Mouse (Mus musculus) c-Kit-positive CD71-negative TER-119-negative erythroid progenitor cells, embryonic 14.5 days (primary cell): ENCODE results near the gene Rnf19b.

Experiments used
- DNase-seq: peaks from one replicate; pipeline ENCODE4 v3.0.0-alpha.2; 2013; ENCODE audit warnings: low read depth

Rnf19b gene

GRCm38 (mm10) chr4:129079126-129079525 lies 21.1 kb downstream of the Rnf19b start:
- no peak for DNase-seq

- DNase-seq: no peak
Measured at GRCm38 (mm10) chr4:129081041-129081440, 23.0 kb downstream of the Rnf19b start.

GRCm38 (mm10) chr4:129081512-129081911 lies 23.4 kb downstream of the Rnf19b start:
- DNase-seq: no peak

GRCm38 (mm10) chr4:129081939-129082338 lies 23.9 kb downstream of the Rnf19b start:
- no peak for DNase-seq

GRCm38 (mm10) chr4:129082379-129083115 lies 24.5 kb downstream of the Rnf19b start:
- peak; percentile 64 for DNase-seq

GRCm38 (mm10) chr4:129084896-129085295 lies 26.8 kb downstream of the Rnf19b start:
- DNase-seq: no peak

GRCm38 (mm10) chr4:129086078-129086477 lies 28.0 kb downstream of the Rnf19b start:
- DNase-seq: peak; percentile 74

- DNase-seq: no peak
Measured at GRCm38 (mm10) chr4:129087850-129088249, 29.8 kb downstream of the Rnf19b start.

- DNase-seq: no peak
Measured at GRCm38 (mm10) chr4:129095276-129095675, 37.2 kb downstream of the Rnf19b start.

- DNase-seq: no peak
Measured at GRCm38 (mm10) chr4:129097006-129097405, 38.9 kb downstream of the Rnf19b start.

GRCm38 (mm10) chr4:129102133-129102829 lies 44.2 kb downstream of the Rnf19b start:
- DNase-seq: no peak

- DNase-seq: no peak
Measured at GRCm38 (mm10) chr4:129105356-129105755, 47.3 kb downstream of the Rnf19b start, which contains the start of gene Tmem54. TSS of gene Tmem54 (plus strand) at chr4:129105548.

GRCm38 (mm10) chr4:129106073-129106472 lies 48.0 kb downstream of the Rnf19b start:
- no peak for DNase-seq

- no peak for DNase-seq
Measured at GRCm38 (mm10) chr4:129107348-129107899, 49.4 kb downstream of the Rnf19b start.

- DNase-seq: no peak
Measured at GRCm38 (mm10) chr4:129108624-129109023, 50.6 kb downstream of the Rnf19b start.

- DNase-seq: no peak
Measured at GRCm38 (mm10) chr4:129110804-129111203, 52.7 kb downstream of the Rnf19b start.

- no peak for DNase-seq
Measured at GRCm38 (mm10) chr4:129111350-129111749, 53.3 kb downstream of the Rnf19b start.

GRCm38 (mm10) chr4:129112231-129112630 lies 54.2 kb downstream of the Rnf19b start:
- DNase-seq: no peak

GRCm38 (mm10) chr4:129113083-129113988 lies 55.3 kb downstream of the Rnf19b start:
- DNase-seq: peak; percentile 65

GRCm38 (mm10) chr4:129116703-129117102 lies 58.6 kb downstream of the Rnf19b start:
- no peak for DNase-seq

GRCm38 (mm10) chr4:129117720-129118510 lies 59.8 kb downstream of the Rnf19b start:
- no peak for DNase-seq
